Mouse (Mus musculus) right cerebral cortex, postnatal 25 days (tissue): ENCODE data around the gene Ttll5.

Source experiments
- DNase-seq: peaks from one replicate; pipeline ENCODE4 v3.0.0; 2022

Ttll5 gene

GRCm38 (mm10) chr12:85848164-85848958 is 23.9 kb downstream of the Ttll5 start:
- DNase-seq = no peak

GRCm38 (mm10) chr12:85850661-85851060 is 26.2 kb downstream of the Ttll5 start:
- DNase-seq = no peak

DNA sequence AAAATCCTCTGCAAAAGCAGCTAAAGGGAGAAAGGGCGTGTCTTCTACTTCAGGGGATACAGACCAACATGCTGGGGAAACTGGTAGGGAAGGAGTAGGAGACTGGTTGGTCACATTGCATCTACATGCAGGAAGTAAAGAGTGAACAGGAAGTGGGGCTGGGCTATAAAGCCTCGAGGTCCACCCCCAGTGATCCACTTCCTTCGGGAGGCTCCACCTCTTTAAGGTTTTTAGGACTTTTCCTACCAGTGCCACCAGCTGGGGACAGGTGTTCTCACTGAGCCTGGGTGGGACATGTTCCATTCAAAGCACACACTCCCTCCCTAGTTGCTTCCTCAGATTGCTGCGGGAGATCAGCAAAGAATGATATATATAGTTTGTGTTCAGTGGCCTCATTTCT is 29.4 kb downstream of the Ttll5 start:
- no peak for DNase-seq

DNA sequence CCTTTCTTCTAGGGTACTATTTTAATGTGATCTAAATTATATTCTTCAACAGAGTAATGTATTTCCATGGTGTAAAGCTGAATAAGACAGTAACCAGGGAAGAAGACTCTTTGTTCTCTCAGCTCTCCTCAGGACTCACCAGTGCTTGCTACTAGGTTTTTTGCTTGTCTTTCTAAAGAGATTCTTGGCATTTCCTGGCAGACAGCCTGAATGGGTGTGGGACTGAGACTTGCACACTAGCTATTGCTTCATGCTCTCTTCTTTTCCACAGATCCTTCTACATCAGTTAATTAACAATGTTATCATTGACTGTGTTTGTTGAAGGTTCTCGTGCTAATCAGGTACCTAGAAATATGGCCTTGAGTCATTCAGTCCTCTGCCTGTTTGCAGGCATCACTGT is 29.8 kb downstream of the Ttll5 start:
- DNase-seq = no peak

- no peak for DNase-seq
Measured at GRCm38 (mm10) chr12:85857300-85857699, 32.8 kb downstream of the Ttll5 start.

DNA sequence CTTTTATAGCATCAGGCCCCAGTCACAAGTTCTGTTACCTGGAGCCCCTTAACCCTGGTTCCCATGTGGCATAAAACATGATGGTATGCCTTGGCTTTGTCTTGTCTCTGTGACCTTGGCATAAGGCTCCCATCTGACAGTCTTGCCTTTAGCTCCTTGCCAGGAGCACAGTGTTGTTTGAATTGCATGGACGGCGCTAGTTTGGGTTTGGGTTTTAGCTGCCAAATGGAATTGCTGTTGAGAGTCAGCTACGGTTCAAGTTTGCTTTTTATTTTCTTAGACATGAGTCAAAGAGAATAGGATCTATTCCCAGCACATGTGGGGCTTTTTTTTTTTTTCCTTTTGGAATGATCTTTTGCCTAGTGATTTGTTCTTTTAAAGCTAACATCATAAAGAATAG is 34.7 kb downstream of the Ttll5 start:
- no peak for DNase-seq

DNA sequence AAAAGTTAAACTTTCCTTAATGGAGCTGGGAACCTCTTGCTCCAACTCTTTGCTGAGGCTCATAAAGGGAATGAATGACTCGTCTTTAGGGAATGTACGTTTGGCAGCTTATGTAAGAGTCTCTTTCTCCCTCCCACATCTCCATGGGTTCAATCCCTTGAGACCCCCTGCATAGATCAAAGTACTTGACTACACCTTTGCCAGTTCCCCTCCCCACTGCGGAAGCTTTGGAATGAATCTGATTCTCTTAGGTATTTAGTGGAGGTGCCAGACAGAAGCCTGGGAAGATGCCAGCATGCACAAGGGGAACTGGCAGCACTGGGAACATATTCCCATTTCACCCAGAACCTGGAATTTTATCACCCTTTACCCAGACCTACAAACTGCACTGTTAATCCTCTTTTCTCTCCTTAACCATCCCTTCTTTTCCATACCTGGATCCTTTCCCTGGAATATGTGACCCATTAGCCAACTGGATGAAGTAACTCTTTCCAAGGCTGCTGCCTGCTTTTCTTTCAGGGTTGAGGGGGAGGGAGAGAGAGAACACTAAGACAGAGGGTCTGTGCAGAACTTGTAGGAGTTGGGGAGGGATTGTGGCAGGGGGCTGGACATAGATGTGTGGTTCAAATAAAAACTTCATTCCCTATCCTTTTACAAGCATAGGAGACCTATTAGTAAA is 35.2 kb downstream of the Ttll5 start:
- no peak for DNase-seq

- no peak for DNase-seq
Measured at GRCm38 (mm10) chr12:85862514-85862913, 38.1 kb downstream of the Ttll5 start.

DNA sequence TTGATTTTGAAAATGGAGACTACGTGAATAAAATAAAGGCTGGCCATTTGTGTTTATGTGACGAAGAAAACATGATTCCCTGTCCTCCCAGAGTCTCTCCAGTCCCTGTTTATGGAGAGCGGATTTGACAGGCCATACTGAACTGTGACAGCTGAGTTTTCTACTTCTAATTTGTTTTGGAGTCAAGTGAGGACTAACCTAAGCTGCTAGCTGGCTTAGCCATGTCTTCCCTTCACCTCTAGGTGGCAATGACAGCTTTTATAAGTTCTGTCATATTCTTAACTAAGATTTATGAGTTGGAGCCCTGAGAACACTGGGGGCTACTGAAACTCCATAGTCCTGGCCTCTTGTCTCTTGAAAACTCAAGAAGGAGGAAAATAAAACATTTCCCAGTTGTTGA is 41.1 kb downstream of the Ttll5 start:
- DNase-seq = no peak

DNA sequence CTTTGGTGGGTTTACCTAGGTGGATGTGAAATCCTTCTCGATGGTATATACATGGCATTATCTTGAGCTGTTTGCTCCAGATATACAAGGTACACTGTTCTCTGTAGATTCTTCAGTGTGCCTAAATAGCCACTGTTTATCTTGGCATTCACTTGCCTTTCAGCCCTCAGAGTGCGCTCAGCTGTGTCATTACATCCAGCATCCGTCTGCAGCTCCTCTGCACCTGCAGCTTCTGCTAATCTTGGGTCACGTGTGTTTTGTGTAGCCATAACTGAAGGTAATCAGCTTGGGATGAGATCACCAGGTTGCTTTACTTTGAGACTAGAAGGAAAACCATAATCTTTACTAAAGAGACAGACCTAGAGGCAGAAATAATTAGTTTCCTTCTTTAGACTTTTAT is 42.2 kb downstream of the Ttll5 start:
- DNase-seq = no peak

GRCm38 (mm10) chr12:85867125-85867524 is 42.7 kb downstream of the Ttll5 start:
- DNase-seq = no peak

DNA sequence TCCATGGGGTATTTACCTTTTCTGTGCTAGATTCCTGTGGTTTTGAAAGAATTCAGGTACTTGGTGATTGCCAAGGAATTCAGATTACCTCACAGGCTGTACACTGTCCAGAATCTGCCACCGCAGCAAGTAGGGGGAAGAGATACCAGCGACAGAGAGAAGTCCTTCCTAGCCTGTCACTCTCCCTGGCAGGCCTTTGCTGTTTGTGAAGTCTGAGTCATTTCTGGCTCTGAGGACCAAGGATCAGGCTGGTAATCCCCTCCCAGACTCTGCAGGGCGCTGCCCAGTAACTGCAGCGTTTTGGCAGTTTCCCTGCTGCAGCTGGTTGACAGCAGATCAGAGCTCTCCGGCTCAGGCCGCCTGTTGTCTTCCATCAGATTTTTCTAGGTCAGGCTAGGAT is 45.0 kb downstream of the Ttll5 start:
- peak; percentile 18 for DNase-seq

- peak; percentile 57 for DNase-seq
Measured at GRCm38 (mm10) chr12:85879631-85880314, 55.3 kb downstream of the Ttll5 start.

DNA sequence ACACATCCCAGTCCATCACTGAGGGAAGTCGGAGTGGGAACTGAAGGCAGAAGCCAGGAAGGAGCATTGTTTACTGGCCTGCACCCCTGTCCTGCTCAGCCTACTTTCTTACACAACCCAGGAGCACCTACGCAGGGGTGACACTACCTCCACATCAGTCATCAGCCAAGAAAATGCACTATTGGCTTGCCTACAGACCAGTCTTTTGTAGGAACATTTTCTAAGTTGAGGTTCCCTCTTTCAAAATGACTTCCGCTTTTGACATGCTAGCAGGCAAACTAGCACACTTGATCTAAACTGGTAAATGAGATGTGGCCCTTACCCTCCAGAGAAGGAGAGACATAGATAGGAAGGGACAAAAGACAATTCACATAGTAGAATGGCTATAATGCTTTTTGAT is 60.6 kb downstream of the Ttll5 start:
- no peak for DNase-seq

DNA sequence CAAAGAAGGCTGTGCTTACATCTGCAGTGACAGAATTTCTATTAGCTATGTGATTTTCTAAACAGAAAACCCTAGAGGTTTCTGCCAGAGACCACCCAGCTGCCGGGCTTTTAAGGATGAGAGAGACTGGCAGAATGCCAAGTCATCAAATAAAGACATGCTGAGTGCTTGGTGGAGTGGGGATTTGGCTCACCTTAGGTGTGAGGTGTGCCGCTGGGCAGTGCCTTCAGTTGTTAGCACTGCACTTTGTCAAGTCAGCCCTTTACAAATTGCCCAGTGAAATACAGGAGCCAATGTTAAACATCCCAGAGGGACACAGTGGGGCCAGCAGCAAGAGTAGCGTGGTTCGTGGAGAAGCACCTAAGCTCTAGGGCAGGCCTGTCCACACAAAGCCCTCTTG is 65.6 kb downstream of the Ttll5 start:
- DNase-seq = no peak

GRCm38 (mm10) chr12:85903986-85904385 is 79.5 kb downstream of the Ttll5 start:
- no peak for DNase-seq

GRCm38 (mm10) chr12:85905666-85906065 is 81.2 kb downstream of the Ttll5 start:
- no peak for DNase-seq

GRCm38 (mm10) chr12:85907896-85908295 is 83.4 kb downstream of the Ttll5 start:
- DNase-seq = no peak

DNA sequence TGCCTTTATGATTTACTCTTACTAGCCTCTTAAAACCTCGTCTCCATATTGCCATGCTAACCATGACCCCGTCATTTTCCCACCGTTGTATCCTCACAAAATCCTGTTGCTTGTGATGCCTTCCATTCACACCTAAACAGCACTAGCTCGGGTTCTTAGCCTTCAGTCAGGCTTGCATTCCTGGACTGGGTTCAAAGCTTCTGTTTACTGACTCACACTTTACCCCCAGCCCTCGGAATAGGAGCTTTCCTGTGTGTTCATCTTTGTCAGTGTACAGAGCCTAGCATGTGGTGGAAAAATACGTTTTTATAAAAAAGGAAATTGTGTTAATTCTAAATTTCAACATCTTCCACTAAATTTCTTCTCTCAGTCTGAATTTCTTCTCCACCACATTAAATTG is 86.4 kb downstream of the Ttll5 start:
- DNase-seq = no peak

- no peak for DNase-seq
Measured at GRCm38 (mm10) chr12:85912712-85913504, 88.4 kb downstream of the Ttll5 start.

- DNase-seq = no peak
Measured at GRCm38 (mm10) chr12:85926897-85927296, 102.4 kb downstream of the Ttll5 start.

GRCm38 (mm10) chr12:85928513-85928912 is 104.1 kb downstream of the Ttll5 start:
- no peak for DNase-seq

- no peak for DNase-seq
Measured at GRCm38 (mm10) chr12:85929711-85930110, 105.3 kb downstream of the Ttll5 start.
